Mouse (Mus musculus): ENCODE results near the gene Gm5797. TPM values are rescaled to one million over a fixed set of nuclear protein-coding genes. Genes with fewer than 3 reads are reported as not detected.
"Not testable (repeated sequence)": the region's sequence is repeated elsewhere in the genome, so short reads cannot be mapped to it uniquely, and the experiment has no call there.

The Gm5797 gene
- polyA plus RNA-seq (2017; shearing (Covaris generic)), result not detected

DNA sequence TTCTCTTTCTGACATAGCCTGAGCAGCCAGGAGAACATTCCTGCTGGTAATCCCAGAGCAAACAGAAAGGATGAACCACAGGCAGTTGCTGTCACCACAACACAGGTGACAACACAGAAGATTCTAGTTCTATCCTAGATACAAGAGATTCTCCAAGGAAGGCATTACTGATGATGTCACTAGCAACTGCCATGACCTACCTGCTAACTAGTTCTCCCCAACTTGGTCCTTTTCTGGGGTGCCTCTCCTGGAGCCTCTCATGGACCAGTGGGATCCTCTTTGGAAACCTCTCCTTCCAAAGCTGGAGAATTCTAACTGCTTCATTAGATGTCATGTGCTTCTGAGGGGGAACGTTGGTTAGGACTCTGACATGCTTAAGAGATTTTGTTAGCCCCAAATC lies at the start of gene Gm5797:
TSS of gene Gm5797 (minus strand) at position 101 of the 400 bp plus-strand sequence.
- not testable (repeated sequence) for ATAC-seq

DNA sequence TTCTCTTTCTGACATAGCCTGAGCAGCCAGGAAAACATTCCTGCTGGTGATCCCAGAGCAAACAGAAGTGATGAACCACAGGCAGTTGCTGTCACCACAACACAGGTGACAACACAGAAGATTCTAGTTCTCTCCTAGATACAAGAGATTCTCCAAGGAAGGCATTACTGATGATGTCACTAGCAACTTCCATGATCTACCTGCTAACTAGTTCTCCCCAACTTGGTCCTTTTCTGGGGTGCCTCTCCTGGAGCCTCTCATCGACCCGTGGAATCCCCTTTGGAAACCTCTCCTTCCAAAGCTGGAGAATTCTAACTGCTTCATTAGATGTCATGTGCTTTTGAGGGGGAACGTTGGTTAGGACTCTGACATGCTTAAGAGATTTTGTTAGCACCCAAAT lies 32.8 kb upstream of the Gm5797 start, which contains the start of gene Gm8374:
TSS of gene Gm8374 (minus strand) at position 101 of the 400 bp plus-strand sequence.
- not testable (repeated sequence) for ATAC-seq

DNA sequence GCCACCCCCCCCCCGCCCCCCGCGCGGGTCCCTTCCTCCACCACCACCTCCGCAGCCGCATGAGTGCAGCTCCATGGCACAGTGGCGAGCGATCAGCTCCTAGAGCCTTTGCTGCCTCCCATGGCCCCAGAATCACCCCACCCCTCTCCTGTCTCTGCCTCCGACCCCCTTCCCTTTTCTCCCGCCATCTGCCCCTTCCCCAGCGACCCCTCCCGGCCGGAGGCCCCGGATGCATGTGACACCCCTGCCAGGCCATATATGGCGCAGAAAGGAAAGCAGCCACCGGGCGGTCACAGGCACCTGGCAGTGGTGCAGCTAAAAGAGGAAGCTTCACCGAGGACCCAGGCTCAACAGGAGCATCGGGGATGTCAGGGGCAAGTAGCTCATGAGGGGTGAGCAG lies 17.1 kb downstream of the Gm5797 start:
- not testable (repeated sequence) for ATAC-seq

DNA sequence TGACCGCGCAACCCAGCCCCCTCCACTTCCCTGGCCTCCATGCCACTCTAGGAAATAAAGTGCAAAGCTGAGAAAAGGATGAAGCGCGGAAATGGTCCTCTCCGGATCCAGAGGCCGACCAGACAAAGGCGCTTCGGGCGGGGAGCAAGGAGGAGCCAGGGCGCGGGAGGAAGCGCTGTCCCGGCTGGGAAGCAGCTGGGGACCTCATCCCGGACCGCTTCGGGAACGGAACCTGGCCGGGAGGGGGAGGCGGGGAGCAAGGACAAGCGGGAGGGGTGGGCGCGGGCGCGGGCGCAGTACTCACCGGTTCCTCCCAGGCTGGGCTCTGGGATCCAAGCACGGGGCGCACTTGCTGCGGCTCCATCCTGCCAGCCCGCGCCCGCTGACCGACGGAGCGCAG lies 17.5 kb downstream of the Gm5797 start, which contains the start of gene Gm3739:
TSS of gene Gm3739 (minus strand) at position 389 of the 400 bp plus-strand sequence.
- not testable (repeated sequence) for ATAC-seq

Other genes starting within 250 kb of the Gm5797 start
- gene Gm3696, start 231.8 kb downstream of the Gm5797 start, polyA plus RNA-seq (2017; shearing (Covaris generic)), result 1 to 10 TPM; 1.2 to 9.6 (median 4.9) TPM
- gene Gm6676, start 207.0 kb downstream of the Gm5797 start, polyA plus RNA-seq (2017; shearing (Covaris generic)), result not detected
- gene Gm3512, start 157.9 kb downstream of the Gm5797 start, polyA plus RNA-seq (2017; shearing (Covaris generic)), result 10 to 100 TPM in 2 of 3 experiments, 1 to 10 TPM in 1; 2.8 to 14.6 (median 11.4) TPM
- not detected for gene Gm16434, start 137.9 kb downstream of the Gm5797 start, polyA plus RNA-seq (2017; shearing (Covaris generic))
- not detected for gene Gm3727, start 67.7 kb downstream of the Gm5797 start, polyA plus RNA-seq (2017; shearing (Covaris generic))
- gene Gm3739, start 17.3 kb downstream of the Gm5797 start, polyA plus RNA-seq (2017; shearing (Covaris generic)), result 10 to 100 TPM in 2 of 3 experiments, 1 to 10 TPM in 1; 5.3 to 26.0 (median 17.4) TPM
- gene Gm8374, start 32.7 kb upstream of the Gm5797 start, polyA plus RNA-seq (2017; shearing (Covaris generic)), result not detected
- gene Gm3755, start 118.5 kb upstream of the Gm5797 start, polyA plus RNA-seq (2017; shearing (Covaris generic)), result not detected
- gene Gm3752, start 151.4 kb upstream of the Gm5797 start, polyA plus RNA-seq (2017; shearing (Covaris generic)), result 10 to 100 TPM in 2 of 3 experiments, 1 to 10 TPM in 1; 3.3 to 32.8 (median 11.1) TPM
- 1 to 10 TPM; 1.6 to 9.1 (median 2.8) TPM for gene Gm3558, start 236.2 kb upstream of the Gm5797 start, polyA plus RNA-seq (2017; shearing (Covaris generic))

Data from inflammation-experienced regulatory T-cells, adult 6 months (primary cell).